Mouse (Mus musculus): ENCODE data around the gene B3gnt2.
A peak's percentile ranks its signal among the peaks of the same experiment; 100 is the strongest.
"Not testable (repeated sequence)": the region's sequence is repeated elsewhere in the genome, so short reads cannot be mapped to it uniquely, and the experiment has no call there.

B3gnt2 gene

DNA sequence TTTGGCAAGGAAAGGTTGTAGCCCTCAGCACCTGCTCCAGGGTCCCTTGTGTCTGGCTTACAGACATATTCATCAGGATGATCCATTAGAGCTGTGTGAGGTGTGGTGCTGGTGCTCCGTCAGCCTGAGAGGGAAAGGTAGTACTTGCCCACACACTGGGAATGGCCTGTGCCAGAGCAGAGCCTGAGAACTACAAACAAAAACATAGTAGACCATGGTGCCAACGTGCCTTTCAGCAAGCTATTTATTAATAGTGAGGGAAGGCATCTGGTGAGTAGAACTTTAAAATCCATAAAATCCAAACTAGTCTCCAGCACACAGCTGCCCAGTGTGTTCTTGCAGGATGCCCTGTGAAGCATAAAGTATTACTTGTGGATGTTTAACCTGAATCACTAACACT lies 94.5 kb downstream of the B3gnt2 start:
- DNase-seq (ENCODE audit: low read depth): no peak

DNA sequence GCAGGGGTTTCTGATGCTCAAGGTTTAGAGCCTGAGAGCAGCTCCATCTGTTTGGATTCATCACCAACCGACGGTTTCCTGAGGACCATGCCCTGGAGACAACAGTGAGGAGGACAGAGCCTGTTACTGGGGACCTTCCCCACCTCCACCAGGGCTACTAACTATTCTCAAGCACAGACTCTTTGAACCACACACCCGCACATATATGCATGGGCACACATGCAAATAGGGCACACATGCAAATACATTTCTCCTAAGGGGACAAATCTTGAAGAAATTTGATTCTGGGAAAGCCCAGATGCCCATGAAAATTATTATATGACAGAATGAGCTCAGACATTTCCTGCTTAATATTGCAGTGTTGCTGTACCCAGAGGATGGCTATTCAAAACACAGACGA lies 95.3 kb downstream of the B3gnt2 start:
- DNase-seq (ENCODE audit: low read depth): no peak

DNA sequence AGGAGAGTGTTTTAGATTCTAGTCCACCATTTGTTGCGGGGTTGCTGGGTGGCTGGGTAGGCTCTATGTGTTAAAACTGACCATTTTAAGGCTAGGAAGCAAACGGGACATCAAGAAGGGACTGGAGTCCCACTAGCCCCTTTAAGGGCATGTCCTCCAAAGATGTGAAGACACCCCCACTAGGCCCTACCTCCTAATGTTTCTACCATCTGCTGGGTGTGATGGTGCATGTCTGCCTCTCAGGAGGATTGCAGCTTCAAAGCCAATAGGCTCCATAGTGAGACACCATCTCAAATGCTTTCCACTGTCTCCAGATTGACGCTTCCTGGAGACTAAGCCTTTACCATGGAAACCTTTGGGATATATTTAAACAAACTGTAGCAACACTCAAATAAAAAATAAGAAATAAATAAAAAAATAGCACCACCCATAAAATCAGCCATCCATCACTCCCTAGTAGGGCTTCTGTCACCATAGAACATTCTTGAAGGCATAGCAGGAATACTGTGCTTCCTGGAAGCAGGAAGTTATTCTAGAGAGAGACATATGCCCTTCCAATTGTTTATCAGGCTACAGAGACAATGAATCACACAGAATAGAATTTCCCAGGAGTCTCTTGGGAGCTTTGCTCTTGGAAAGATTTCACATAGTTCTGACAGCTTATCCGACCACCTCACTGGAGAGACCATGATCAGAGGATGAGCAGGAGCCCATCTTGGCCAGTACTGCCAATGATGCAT lies 97.0 kb downstream of the B3gnt2 start:
- no peak for DNase-seq (ENCODE audit: low read depth)

DNA sequence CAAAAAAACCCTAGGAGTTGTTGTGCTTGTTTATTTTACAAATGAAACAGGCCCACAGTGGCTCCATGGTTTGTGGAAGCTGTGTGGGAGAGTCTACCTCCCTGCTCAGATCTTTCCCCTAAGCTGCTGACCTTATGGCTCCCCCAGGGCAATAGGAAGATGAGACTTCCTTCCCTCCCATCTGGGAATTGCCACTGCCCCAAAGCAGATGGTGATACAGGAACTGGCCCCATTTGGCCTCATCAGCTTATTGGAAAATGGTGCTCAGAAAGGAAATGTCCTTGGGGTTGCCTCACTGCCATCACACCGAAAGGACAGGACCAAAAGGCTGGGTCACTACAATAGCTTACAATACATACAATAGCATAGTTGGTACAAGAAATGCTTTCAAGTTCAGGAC lies 97.7 kb downstream of the B3gnt2 start:
- DNase-seq (ENCODE audit: low read depth): no peak

DNA sequence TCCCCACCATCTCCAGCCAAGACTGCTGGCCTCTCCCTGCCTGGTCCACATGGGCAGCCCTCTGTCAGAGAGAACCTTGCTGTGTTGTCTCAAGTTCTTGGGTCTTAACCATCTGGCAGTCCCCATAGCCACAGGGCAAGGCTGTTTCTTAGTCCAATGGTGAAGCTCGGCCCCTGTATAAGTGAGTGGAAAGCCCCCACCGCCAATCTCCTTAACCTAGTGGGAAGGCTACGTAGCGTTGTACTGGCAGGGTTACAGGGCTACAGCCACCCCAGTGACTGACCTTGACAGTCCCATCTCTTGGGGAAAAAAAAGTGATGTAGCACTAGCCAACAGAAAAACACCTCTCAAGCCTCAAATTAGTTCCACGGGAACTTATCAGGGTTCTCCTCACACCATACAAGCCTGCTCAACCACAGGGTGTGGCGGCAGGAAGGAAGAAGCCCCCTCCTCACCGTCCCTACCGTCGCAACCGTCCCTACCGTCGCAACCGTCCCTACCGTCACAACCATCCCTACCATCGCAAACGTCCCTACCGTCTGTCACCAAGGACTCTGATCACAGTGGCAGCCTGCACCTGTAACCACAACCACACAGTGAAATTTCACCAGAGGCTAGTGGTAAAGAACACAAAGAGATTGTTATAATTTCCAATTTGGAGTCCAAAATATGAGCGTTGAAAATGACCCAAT lies 98.4 kb downstream of the B3gnt2 start:
- no peak for DNase-seq (ENCODE audit: low read depth)

DNA sequence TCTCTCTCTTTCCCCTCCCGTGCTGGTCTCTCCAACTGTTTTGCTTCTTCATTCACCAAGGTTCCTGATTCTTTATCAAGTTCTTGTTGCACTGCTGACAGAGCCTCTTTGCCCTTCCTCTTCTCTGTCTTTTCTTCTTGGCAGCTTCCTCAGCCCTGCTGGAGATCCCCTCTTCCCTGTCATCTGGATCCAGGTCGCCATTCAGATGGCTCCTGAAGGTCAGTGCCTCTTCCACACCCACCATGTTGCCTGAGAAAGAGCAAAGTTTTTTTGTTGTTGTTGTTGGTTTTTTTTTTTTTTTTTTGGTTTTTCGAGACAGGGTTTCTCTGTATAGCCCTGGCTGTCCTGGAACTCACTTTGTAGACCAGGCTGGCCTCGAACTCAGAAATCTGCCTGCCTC lies 101.0 kb downstream of the B3gnt2 start:
- no peak for DNase-seq (ENCODE audit: low read depth)

DNA sequence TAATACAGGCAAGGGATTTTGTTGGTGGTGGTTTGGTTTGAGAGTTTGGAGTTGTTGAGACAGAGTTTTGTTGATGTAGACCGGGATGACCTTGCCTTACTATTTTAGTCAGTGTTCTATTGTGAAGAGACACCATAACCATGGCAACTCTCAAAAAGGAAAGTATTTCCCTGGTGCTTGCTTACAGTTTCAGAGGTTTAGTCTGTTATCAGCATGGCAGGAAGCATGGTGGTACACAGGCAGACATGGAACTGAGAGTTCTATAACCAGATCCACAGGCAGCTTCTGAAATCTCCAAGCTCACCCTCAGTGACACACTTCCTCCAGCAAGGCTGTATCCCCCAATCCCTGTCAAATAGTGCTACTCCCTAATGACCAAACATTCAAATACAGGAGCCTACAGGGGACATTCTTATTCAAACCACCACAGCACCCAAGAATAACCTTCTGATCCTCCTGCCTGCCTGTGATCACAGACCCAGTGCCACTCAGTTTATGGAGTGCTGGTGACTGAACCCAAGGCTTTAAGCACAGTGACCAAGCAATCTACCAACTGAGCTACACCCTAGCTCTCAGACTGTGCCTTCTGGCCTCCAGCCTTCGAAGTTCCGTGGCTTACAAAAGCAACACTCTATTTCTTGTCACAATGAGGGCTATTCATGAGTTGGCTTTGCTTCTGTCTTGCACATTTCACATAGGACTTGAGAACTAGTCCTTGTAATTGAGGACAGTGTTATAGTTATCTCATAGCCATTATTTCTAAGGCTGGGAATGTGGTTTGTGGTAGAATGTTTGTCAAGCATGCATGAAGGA lies 104.4 kb downstream of the B3gnt2 start:
- no peak for DNase-seq (ENCODE audit: low read depth)

DNA sequence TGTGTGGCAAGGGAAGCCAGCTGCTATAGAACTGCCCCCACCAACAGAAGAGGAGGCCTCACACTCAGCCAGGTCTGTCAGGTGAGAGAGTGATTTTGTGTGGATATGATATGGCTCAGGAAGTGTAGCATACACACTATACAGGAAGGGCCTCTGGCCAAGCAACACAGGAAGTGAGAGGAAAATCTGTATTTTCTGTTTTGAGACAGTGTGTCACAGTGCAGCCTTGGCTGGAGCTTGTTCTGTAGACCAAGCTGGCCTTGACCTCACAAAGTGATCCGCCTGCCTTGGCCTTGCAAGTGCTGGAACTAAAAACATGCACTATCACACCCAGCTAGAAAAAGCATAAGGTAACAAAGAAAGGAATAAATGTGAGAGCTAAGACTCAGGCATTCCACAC lies 105.6 kb downstream of the B3gnt2 start:
- DNase-seq (ENCODE audit: low read depth): no peak

DNA sequence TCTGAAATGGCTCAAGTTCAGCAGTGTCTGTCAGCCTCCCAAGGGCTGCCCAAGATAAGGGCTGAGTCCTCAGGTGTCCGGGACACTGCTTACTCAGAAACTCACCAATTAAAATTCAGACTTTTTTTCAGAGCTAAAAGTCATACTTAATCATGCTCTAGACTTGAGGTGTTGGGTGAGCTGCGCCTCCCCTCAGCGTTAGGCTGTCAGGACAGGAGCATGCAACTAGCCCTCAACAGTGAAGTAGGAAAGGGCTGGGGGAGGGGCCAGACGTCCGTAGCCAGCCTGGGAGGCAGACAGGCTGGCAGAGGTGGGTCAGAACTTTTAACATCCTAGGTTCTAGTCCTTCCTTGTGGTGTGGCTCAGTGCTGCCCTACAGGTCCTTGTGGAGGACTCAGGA lies 108.2 kb downstream of the B3gnt2 start:
- DNase-seq (ENCODE audit: low read depth): no peak

DNA sequence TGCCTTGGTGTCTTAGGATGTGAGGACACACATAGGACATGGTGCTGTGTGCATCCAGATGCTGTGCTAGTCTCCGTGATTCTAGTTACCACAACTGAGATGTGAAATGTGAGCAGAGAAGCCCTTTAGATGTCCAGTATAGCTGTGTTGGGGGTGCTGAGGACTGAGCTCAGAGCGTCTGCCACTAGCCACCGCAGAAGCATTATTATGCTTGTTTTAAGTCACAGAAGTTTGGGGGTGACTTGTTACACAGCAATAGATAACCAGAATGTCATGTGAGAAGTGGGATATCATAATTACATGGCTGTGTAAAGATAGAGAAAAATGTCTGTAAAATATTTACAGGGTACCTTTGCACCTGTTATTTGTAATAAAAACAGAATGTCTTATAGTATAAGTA lies 109.2 kb downstream of the B3gnt2 start:
- no peak for DNase-seq (ENCODE audit: low read depth)

DNA sequence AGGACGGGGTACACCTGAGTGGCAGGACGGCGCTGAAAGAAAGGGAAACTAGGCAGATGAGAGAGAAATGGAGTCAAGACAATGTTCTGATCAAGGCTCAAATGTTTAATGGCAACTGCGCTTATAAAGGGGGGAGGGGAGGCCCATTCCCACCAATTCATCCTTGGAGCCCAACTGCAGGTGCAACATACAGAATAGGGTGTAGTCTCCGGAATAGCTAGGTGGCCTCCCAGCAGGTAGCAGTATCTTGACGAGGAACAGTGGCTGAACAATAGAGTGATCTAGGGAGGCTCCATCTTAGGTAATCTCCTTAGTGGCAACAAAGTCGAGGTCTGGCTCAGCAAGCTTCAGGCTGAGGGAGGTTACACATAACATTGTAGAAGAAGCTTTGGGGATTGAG lies 113.4 kb downstream of the B3gnt2 start:
- no peak for DNase-seq (ENCODE audit: low read depth)

DNA sequence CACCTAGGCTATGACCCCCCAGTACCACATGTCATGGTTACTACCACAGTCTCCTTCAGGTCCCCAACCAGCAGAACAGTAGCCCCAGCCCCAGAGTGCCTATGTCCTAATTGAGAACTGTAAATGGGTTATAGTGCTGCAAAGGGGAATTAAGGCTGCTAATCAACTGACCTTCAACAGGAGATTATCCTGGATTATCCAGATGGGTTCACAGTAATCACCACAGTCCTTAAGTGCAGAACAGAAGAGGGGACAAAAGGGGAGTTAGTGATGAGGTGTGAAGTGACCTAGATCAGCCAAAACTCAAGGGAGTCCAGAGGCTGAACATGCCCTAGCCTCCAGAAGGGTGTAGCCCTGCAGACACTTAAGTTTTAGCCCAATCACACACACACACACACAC lies 115.4 kb downstream of the B3gnt2 start:
- no peak for DNase-seq (ENCODE audit: low read depth)

DNA sequence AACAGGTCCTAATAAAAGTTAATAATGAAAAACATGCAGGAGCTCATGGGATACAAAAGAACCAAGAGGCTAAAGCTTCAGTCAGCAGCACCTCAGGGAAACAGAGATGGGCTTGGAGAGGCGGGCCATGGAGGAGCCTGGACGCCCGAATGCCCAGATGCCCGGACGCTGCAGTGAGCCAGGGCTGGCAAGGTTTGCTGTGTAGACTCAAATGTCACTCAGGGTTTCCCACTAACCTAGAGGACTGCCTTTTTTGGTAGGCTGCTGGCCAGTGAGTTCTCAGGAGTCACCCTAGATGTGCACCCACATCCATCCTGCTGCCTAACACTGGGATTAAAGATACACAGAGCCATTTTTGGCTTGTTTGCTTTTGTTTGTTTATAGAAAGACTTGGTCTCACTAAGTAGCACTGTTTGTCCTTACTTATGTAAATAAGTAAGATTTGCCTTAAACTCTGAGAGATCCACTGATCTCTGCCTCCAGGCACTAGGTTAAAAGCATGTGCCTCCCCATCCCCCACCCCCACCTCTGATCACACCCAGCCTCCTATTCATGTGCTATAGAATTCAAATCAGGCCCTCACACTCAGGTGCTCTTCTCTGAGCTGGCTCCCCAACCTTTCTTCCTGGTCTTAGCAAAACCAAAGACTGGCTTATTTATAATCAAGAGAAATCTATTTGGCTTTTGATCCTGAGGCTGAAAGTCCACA lies 117.0 kb downstream of the B3gnt2 start:
- no peak for DNase-seq (ENCODE audit: low read depth)

DNA sequence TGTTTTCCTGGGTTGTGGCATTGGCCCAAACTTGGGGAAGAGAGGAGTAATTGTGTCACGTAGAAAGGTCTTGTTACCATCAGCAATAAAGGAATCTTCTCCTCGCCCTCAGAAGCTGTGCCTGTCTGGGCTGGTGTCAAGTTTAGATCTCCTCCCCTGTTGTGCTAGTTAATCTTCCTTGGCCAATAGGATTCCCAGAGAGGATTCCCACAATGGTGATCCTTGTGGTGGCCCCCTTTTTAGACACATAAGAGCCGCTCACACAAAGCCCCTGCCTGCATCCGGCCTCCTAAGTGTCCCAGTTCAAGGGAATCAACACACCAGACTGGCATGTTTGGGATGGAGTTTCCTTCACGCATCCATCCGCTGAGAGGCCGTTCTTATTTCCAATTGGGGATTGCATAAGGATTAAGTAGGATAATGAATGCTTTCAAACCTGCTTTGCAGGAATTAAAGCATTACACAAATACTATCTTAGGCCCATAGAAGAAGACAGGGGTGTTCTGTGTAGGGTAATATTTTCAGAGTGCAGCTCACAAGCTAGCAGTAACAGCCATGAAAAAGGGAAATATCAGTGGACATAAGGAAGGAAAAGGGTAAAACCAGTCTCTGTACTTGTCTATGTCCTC lies 118.6 kb downstream of the B3gnt2 start:
- no peak for DNase-seq (ENCODE audit: low read depth)

DNA sequence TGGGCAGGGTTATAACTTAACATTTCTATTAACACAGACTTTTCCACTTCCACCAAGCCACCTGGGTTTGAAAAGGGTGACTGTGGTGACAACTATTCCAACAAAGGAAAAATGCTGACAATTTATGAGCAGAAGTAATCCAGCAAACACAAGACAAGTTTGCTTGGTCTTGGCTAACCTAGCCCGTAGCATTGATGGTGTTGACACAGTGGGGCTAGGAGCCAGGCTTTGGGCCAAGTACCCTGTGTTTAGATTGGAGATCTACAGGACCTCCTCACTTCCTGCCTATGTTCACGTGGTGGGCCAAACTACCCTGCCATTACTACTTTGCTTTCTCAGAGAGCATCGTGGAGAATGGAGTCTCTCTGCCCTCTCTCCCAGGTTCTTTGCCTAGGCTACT lies 119.3 kb downstream of the B3gnt2 start:
- no peak for DNase-seq (ENCODE audit: low read depth)

DNA sequence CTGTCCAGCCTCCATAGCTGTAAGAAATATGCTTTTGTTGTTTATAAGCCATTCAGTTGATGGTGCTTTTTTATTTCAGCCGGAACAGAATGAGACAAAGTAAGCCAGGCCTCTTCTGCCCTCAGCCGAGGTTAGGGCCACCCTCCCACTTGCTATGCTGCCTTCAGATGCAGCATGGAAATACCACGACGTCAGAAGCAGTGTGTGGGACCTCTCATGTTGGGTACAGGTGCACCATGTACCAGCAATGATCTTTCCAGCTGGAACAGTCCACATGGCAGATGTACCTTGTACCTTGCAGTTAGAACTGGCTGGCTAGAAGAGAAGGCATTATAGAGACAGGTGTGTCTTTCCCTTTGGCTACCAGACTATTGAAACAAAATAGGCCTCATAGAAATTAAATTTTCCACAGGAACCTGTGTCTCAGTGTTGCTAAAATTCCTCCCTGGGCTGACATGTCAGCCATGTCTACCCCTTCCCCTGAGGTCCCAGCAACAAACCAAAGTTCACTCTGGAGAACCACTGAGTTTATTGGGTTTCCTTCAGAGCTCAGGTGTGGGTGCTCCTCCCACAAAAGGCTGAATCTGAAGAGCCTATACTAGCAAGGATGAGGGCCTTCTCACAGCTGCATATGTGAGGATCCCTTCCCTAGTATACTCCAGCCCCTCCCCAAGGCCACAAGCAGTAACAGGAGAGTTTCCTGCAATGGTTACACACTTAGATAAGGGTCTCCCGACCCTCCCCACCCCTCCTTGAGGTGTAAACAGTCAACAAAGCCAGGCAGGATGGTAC lies 121.1 kb downstream of the B3gnt2 start:
- DNase-seq (ENCODE audit: low read depth): no peak

DNA sequence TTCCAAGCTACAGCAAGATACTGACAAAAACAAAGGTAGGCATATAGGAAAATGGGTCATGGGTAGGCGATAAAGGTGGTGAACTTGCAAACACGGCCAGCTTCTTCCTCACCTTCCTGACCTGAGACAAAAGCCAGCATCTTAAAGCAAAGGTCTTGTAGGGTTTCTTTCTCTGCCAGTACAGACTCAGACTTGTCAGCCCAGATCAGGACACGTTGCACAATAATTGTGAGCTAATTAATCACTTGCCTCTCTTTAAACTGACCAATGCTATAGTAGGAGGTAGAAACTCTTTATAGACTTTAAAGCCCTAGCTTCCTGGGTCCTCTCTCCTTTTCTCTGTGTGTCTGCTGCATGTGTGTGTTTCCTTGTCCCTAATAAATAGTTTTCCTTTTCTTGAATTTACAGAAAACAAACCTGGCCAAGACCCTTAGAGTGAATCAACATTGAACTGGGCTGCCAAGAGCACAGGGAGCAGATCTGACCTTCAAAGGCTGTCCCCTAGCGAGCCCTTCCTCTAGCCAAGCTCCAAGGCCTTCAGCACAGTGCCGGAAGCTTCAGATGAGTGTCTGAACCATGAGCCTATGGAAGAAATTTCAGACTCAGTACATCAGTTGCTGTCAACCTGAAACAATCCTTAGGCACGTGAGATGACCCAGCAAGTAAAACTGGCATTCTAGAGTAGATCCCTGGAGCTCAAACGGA lies 124.1 kb downstream of the B3gnt2 start:
- DNase-seq (ENCODE audit: low read depth): no peak

DNA sequence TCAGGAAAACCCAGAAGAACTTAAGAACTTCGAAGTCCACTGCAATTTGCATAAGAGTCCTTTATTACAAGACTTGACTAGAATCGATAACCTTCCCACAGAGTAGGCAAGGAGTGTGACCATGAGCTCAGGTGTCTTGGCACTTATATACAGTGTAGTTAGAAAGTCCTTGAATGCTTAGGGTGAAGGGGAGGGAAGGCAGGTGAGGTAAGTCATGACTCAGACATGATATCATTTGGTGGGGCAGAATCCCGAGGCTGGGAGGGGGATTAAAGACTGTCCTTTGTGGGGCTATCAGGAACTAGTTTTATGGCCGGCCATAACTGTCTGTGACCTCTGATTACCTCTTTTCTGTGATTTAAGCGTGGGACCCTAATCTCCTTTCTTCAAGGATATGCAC lies 125.6 kb downstream of the B3gnt2 start:
- not testable (repeated sequence) for DNase-seq (ENCODE audit: low read depth)

DNA sequence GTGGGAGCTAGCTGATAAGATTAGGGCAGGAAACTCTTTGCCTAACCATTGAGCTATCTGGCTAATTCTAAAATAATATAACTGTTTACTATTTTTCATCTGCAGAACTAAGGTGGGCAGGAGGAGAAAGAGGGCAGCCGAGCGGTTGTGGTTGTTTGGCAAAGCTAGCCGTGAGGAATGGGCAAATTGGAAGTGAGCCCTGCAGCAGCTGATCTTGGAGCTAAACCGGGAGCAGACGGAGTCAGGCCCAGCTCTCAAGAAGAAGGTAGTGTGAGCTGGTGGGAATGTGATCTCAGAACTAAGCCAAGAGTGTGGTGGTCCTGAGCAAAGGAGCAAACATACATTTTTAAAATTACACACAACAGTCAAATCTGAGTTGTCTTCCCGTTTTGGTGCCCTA lies 126.8 kb downstream of the B3gnt2 start:
- no peak for DNase-seq (ENCODE audit: low read depth)

DNA sequence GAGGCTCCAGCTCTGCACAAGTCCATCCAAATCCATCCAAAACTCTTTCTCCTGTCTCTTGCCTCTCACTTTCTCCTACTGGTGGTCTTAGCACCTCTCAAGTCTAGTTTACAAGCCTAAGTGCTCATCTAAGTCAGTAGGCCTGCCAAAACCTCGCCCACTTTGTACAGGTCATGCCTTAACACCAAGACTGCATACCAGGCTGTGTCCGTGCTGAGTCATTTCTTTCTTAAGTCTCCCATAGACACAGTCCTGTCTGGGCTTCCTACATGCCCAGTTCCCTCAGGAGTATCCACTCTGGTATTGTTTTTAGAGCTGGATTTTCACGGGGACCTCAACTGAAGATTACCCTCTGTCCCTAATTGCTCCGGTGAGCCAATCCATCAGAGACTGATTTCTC lies 127.9 kb downstream of the B3gnt2 start:
- peak; percentile 32 for DNase-seq (ENCODE audit: low read depth)

DNA sequence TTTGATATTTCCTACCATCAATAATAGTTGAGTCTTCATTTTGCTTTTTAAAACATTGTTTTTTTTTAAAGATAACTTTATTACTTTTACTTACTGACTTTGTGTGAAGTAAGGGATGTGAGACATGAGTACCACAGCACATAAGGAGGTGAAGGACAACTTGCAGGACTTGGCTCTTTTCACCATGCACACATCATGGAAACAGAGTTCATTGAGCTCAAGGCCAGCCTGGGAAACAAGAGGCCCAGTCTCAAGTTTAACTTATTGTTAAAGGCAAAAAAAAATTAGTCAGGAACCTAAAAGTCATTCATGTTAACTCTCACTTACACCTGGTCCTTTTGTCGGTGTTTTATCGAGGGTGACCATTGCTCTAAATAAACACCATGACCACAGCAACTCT lies 137.7 kb downstream of the B3gnt2 start:
- DNase-seq (ENCODE audit: low read depth): no peak

Data from fibroblast of lung, adult 2 months (primary cell).